Mouse (Mus musculus): ENCODE data around the gene Slc35d2. TPM values are rescaled to one million over a fixed set of nuclear protein-coding genes. Genes with fewer than 3 reads are reported as not detected.

Gene Slc35d2
- polyA plus RNA-seq, 2 experiments: 6.0 to 8.3 TPM

GRCm38 (mm10) chr13:64048467-64048866, 80.7 kb downstream of the Slc35d2 start:
- no peaks in the 10 kb centered on the region for H3K36me3 ChIP-seq (ENCODE audit: control insufficient read depth, insufficient read depth, low read length)
- no peaks in the 10 kb centered on the region for H3K4me1 ChIP-seq (ENCODE audit: control insufficient read depth, insufficient read depth, low read length)
- 85% methylated on average over 2 of the region's 2 CpGs for WGBS
- DNase-seq (ENCODE audit: low spot score) (no peak), ATAC-seq (ENCODE audit: low FRiP score, low read depth) (no peak)
- H3K27ac ChIP-seq (replicated peaks; ENCODE audit: low read depth, low read length): no peak overlapping the region
- no peak overlapping the region for H3K9ac ChIP-seq (ENCODE audit: low read depth, low read length, severe bottlenecking)
- no peaks in the 10 kb centered on the region for H3K27me3 ChIP-seq (ENCODE audit: control insufficient read depth, insufficient read depth, low read length)
- no peak for TF ChIP-seq POLR2A (IDR thresholded peaks at IDR 0.05; ENCODE audit: borderline replicate concordance, extremely low read depth, insufficient read depth, insufficient read length)
- no peak overlapping the region for H3K4me3 ChIP-seq (replicated peaks; ENCODE audit: low read length)
- 0 out of 2 replicates have a peak, but pooled peaks cover 12% of the 10 kb centered on the region for H3K9me3 ChIP-seq (ENCODE audit: control insufficient read depth, low read length)
- no peak overlapping the region for H3K4me2 ChIP-seq (replicated peaks; ENCODE audit: low read depth, low read length, severe bottlenecking)

Other genes with a start within 250 kb of the Slc35d2 start
- gene Hsd17b3, start 40.1 kb downstream of the Slc35d2 start, polyA plus RNA-seq (2012; rRNA removed): 0.13 TPM in 1 of 2 replicates, not detected in the other
- gene Hsd17b3, start 40.1 kb downstream of the Slc35d2 start, polyA plus RNA-seq (2014; fragmentation: Nextera tagmentation; extraction: Ambion mirVana): not detected in 2 replicates
- 14.2 and 17.2 TPM in 2 replicates for gene Zfp367, start 23.8 kb upstream of the Slc35d2 start, polyA plus RNA-seq (2012; rRNA removed)
- 20.2 and 21.0 TPM in 2 replicates for gene Zfp367, start 23.8 kb upstream of the Slc35d2 start, polyA plus RNA-seq (2014; fragmentation: Nextera tagmentation; extraction: Ambion mirVana)
- 27.6 and 33.9 TPM in 2 replicates for gene Habp4, start 32.5 kb upstream of the Slc35d2 start, polyA plus RNA-seq (2012; rRNA removed)
- 30.1 and 35.2 TPM in 2 replicates for gene Habp4, start 32.5 kb upstream of the Slc35d2 start, polyA plus RNA-seq (2014; fragmentation: Nextera tagmentation; extraction: Ambion mirVana)
- gene Cdc14b, start 145.9 kb upstream of the Slc35d2 start, polyA plus RNA-seq (2012; rRNA removed): 15.3 TPM in 2 replicates
- gene Cdc14b, start 145.9 kb upstream of the Slc35d2 start, polyA plus RNA-seq (2014; fragmentation: Nextera tagmentation; extraction: Ambion mirVana): 16.1 and 18.2 TPM in 2 replicates
- 19.3 and 19.8 TPM in 2 replicates for gene Aaed1, start 183.3 kb upstream of the Slc35d2 start, polyA plus RNA-seq (2012; rRNA removed)
- gene Aaed1, start 183.3 kb upstream of the Slc35d2 start, polyA plus RNA-seq (2014; fragmentation: Nextera tagmentation; extraction: Ambion mirVana): 31.9 and 32.8 TPM in 2 replicates
- gene Ctsl, start 241.5 kb upstream of the Slc35d2 start, polyA plus RNA-seq (2012; rRNA removed): 113 and 161 TPM in 2 replicates
- gene Ctsl, start 241.5 kb upstream of the Slc35d2 start, polyA plus RNA-seq (2014; fragmentation: Nextera tagmentation; extraction: Ambion mirVana): 228 and 249 TPM in 2 replicates